Mouse (Mus musculus) thymus, adult 2 months (tissue): ENCODE measurements at regions not wholly inside any gene's neighbourhood (a gene's known extent, or its start where the extent isn't known, plus 50 kb on each side); places are given as distances from the start of the nearest gene placed in this dataset.

Experiments used
- CTCF ChIP-seq: fragments of 200-500 bp; IDR thresholded peaks from 2 replicates; pipeline ENCODE4 v1.5.1; 2012; ENCODE audit warnings: mild to moderate bottlenecking, control low read depth, low read length, moderate library complexity, borderline replicate concordance; ENCODE audit not compliant: control insufficient read depth, poor library complexity, insufficient read depth; ENCODE audit errors: extremely low read depth
- POLR2A ChIP-seq: fragments of 200-500 bp; IDR thresholded peaks from 2 replicates; pipeline ENCODE4 v1.6.1; 2012; ENCODE audit warnings: mild to moderate bottlenecking, low read length, control low read depth, moderate library complexity; ENCODE audit not compliant: control insufficient read depth, poor library complexity, insufficient read depth; ENCODE audit errors: extremely low read depth

- no peak for TF ChIP-seq POLR2A
- TF ChIP-seq CTCF: no peak
These were observed 72.2 kb upstream of the Adamts16 start for GRCm38 (mm10) chr13:70913834-70914233.
